Mouse (Mus musculus) stomach, postnatal 0 days (tissue): ENCODE measurements around the gene Pfpl.

Source experiments
- CTCF ChIP-seq: IDR thresholded peaks from 2 replicates; pipeline ENCODE4 v1.5.1; 2016; ENCODE audit warnings: antibody characterized with exemption, low read depth, mild to moderate bottlenecking, moderate library complexity
- EP300 ChIP-seq: optimal IDR thresholded peaks from 2 replicates; pipeline ENCODE3; 2016; ENCODE audit warnings: antibody characterized with exemption

- TF ChIP-seq CTCF (no peak), EP300 (no peak)
Measured at GRCm38 (mm10) chr19:12418312-12418711, 9.4 kb upstream of the Pfpl start.
